Mouse (Mus musculus) forebrain, embryonic 11.5 days (tissue): ENCODE results near the gene Mt4. TPM values are rescaled to one million over a fixed set of nuclear protein-coding genes. Genes with fewer than 3 reads are reported as not detected.

ENCODE experiments used
- ATAC-seq: fragments of 200-750 bp; cut with Nextera tagmentation; replicated peaks from 2 replicates; pipeline ENCODE4 v1.8.0; 2017; ENCODE audit warnings: moderate TSS enrichment; ENCODE audit not compliant: low FRiP score
- DNase-seq: peaks from one replicate; pipeline ENCODE4 v3.0.0-alpha.2; 2017; ENCODE audit warnings: low spot score
- H3K27ac ChIP-seq: fragments of 300-500 bp; sonication (generic); 2 replicates; pipeline ENCODE4 v1.5.1; 2014; ENCODE audit warnings: low read depth, low read length
- H3K27me3 ChIP-seq: fragments of 300-500 bp; sonication (generic); 2 replicates; pipeline ENCODE4 v1.6.1; 2014; ENCODE audit warnings: mild to moderate bottlenecking, low read length, mixed read lengths; ENCODE audit not compliant: control insufficient read depth, insufficient read depth
- H3K36me3 ChIP-seq: fragments of 300-500 bp; sonication (generic); 2 replicates; pipeline ENCODE4 v1.6.1; 2014; ENCODE audit warnings: mild to moderate bottlenecking, low read length, moderate library complexity, mixed read lengths; ENCODE audit not compliant: control insufficient read depth, insufficient read depth
- H3K4me1 ChIP-seq: fragments of 300-500 bp; sonication (generic); replicated peaks from 2 replicates; pipeline ENCODE4 v1.6.1; 2014; ENCODE audit warnings: low read length, mixed read lengths; ENCODE audit not compliant: control insufficient read depth, insufficient read depth
- H3K4me2 ChIP-seq: fragments of 300-500 bp; sonication (generic); 2 replicates; pipeline ENCODE4 v1.6.1; 2014; ENCODE audit warnings: low read depth, mild to moderate bottlenecking, low read length, moderate library complexity, mixed read lengths; ENCODE audit not compliant: severe bottlenecking
- H3K4me3 ChIP-seq: fragments of 300-500 bp; sonication (generic); 2 replicates; pipeline ENCODE4 v1.5.1; 2014; ENCODE audit warnings: low read depth, low read length
- H3K9ac ChIP-seq: fragments of 300-500 bp; sonication (generic); 2 replicates; pipeline ENCODE4 v1.6.1; 2014; ENCODE audit warnings: low read length
- H3K9me3 ChIP-seq: fragments of 300-500 bp; sonication (generic); 2 replicates; pipeline ENCODE4 v1.6.1; 2016; ENCODE audit warnings: low read length, mixed read lengths; ENCODE audit not compliant: control insufficient read depth
- WGBS: fragments of 180-500 bp; shearing (Covaris S2); extraction: QIAGEN DNeasy Blood & Tissue Kit; methylation state at CpG from one replicate; pipeline ENCODE4 v1.1.7; 2014; 5-methylcytosine and 5-hydroxymethylcytosine counted together
- polyA plus RNA-seq: library from polyadenylated mRNA; unstranded; fragments of >200 nt; fragmentation: Nextera tagmentation; extraction: Ambion mirVana; gene quantifications from 2 replicates; pipeline ENCODE4 v1.2.1, GENCODE M21; 2014

The Mt4 gene
- polyA plus RNA-seq, 1 experiment from 2014 or later: not detected

- H3K9me3 ChIP-seq: no peaks in the 10 kb centered on the region
- no peaks in the 10 kb centered on the region for H3K27me3 ChIP-seq
- H3K36me3 ChIP-seq: no peaks in the 10 kb centered on the region
- DNase-seq (no peak), ATAC-seq (no peak)
- 69% methylated on average over 6 of the region's 6 CpGs for WGBS
- H3K4me3 ChIP-seq: no peak overlapping the region
- no peaks in the 10 kb centered on the region for H3K4me1 ChIP-seq
- no peak overlapping the region for H3K9ac ChIP-seq
- no peak overlapping the region for H3K4me2 ChIP-seq
- H3K27ac ChIP-seq: no peak overlapping the region
These were observed 27.6 kb upstream of the Mt4 start for GRCm38 (mm10) chr8:94109396-94109795.

GRCm38 (mm10) chr8:94109835-94110234 is 27.2 kb upstream of the Mt4 start:
- Histone ChIP-seq H3K9me3 (no peaks in the 10 kb centered on the region), H3K36me3 (no peaks in the 10 kb centered on the region), H3K9ac (no peak overlapping the region), H3K4me3 (no peak overlapping the region), H3K27ac (no peak overlapping the region), H3K4me1 (no peaks in the 10 kb centered on the region), H3K27me3 (no peaks in the 10 kb centered on the region), H3K4me2 (no peak overlapping the region)
- DNase-seq: no peak
- 84% methylated on average over 5 of the region's 5 CpGs for WGBS
- ATAC-seq: no peak

GRCm38 (mm10) chr8:94110526-94111177 is 26.3 kb upstream of the Mt4 start:
- WGBS: 74% methylated on average over 6 of the region's 6 CpGs
- DNase-seq: no peak
- no peak overlapping the region for H3K27ac ChIP-seq

GRCm38 (mm10) chr8:94113435-94113834 is 23.6 kb upstream of the Mt4 start:
- WGBS: 60% methylated on average over 1 of the region's 1 CpGs
- Histone ChIP-seq H3K4me3 (no peak overlapping the region), H3K36me3 (no peaks in the 10 kb centered on the region), H3K9ac (no peak overlapping the region), H3K27me3 (no peaks in the 10 kb centered on the region), H3K27ac (no peak overlapping the region), H3K4me2 (no peak overlapping the region), H3K4me1 (peaks cover 4% of the 10 kb centered on the region; the same call in 1 of the 2 replicates), H3K9me3 (no peaks in the 10 kb centered on the region)
- ATAC-seq: no peak
- DNase-seq: no peak

More at GRCm38 (mm10) chr8:94110526-94111177, 26.3 kb upstream of the Mt4 start:
- Histone ChIP-seq H3K9ac (no peak overlapping the region), H3K9me3 (no peaks in the 10 kb centered on the region), H3K4me1 (no peaks in the 10 kb centered on the region), H3K27me3 (no peaks in the 10 kb centered on the region), H3K4me2 (no peak overlapping the region), H3K36me3 (no peaks in the 10 kb centered on the region), H3K4me3 (no peak overlapping the region)
- ATAC-seq: no peak

GRCm38 (mm10) chr8:94113972-94114371 is 23.0 kb upstream of the Mt4 start:
- Histone ChIP-seq H3K4me2 (no peak overlapping the region), H3K27me3 (no peaks in the 10 kb centered on the region), H3K9ac (no peak overlapping the region), H3K27ac (no peak overlapping the region), H3K36me3 (no peaks in the 10 kb centered on the region), H3K4me3 (no peak overlapping the region), H3K9me3 (no peaks in the 10 kb centered on the region), H3K4me1 (peaks cover 7% of the 10 kb centered on the region; the same call in 1 of the 2 replicates)
- no peak for ATAC-seq
- WGBS: 85% methylated on average over 2 of the region's 2 CpGs
- DNase-seq: no peak

- Histone ChIP-seq H3K4me3 (no peak overlapping the region), H3K27me3 (no peaks in the 10 kb centered on the region), H3K4me1 (peaks cover 11% of the 10 kb centered on the region; the same call in 1 of the 2 replicates), H3K27ac (peak overlapping the region; percentile 91), H3K36me3 (no peaks in the 10 kb centered on the region), H3K9ac (peak overlapping the region; percentile 7; the same call in 1 of the 2 replicates), H3K9me3 (no peaks in the 10 kb centered on the region), H3K4me2 (peak overlapping the region; percentile 21; the same call in 1 of the 2 replicates)
- DNase-seq: peak; percentile 90
- peak; percentile 92 for ATAC-seq
- WGBS: under 1% methylated on average over 6 of the region's 6 CpGs
These were observed 18.1 kb upstream of the Mt4 start for GRCm38 (mm10) chr8:94118776-94119430.

- no peak overlapping the region for H3K4me3 ChIP-seq
- H3K4me2 ChIP-seq: no peak overlapping the region
- 0 out of 2 replicates have a peak overlapping the region, but pooled peaks have one; percentile 51 for H3K27ac ChIP-seq
- DNase-seq: peak; percentile 48
- no peaks in the 10 kb centered on the region for H3K9me3 ChIP-seq
- H3K4me1 ChIP-seq: peaks cover 11% of the 10 kb centered on the region; the same call in 1 of the 2 replicates
- no peak for ATAC-seq
- no peaks in the 10 kb centered on the region for H3K36me3 ChIP-seq
- H3K27me3 ChIP-seq: no peaks in the 10 kb centered on the region
- WGBS: 80% methylated on average over 9 of the region's 9 CpGs
- H3K9ac ChIP-seq: no peak overlapping the region
These were observed 15.4 kb upstream of the Mt4 start for GRCm38 (mm10) chr8:94121625-94122024.

GRCm38 (mm10) chr8:94122711-94123468 is 14.1 kb upstream of the Mt4 start:
- ATAC-seq: no peak
- Histone ChIP-seq H3K4me1 (peaks cover 12% of the 10 kb centered on the region; the same call in 1 of the 2 replicates), H3K27me3 (no peaks in the 10 kb centered on the region), H3K36me3 (no peaks in the 10 kb centered on the region), H3K4me3 (no peak overlapping the region), H3K9me3 (no peaks in the 10 kb centered on the region), H3K4me2 (no peak overlapping the region), H3K9ac (no peak overlapping the region), H3K27ac (no peak overlapping the region)
- DNase-seq: no peak
- 59% methylated on average over 8 of the region's 8 CpGs for WGBS
